Mouse (Mus musculus) ES-Bruce4 (cell line): Measurements from ENCODE around the gene Astn2.

Experiments
- EP300 ChIP-seq: IDR thresholded peaks from 2 replicates; pipeline ENCODE4 v1.6.1; 2011; ENCODE audit warnings: low read depth, low read length; ENCODE audit not compliant: insufficient read depth
- POLR2A ChIP-seq: IDR thresholded peaks from one replicate; pipeline ENCODE4 v1.8.1; 2011; ENCODE audit warnings: low read length; ENCODE audit not compliant: insufficient read depth

DNA sequence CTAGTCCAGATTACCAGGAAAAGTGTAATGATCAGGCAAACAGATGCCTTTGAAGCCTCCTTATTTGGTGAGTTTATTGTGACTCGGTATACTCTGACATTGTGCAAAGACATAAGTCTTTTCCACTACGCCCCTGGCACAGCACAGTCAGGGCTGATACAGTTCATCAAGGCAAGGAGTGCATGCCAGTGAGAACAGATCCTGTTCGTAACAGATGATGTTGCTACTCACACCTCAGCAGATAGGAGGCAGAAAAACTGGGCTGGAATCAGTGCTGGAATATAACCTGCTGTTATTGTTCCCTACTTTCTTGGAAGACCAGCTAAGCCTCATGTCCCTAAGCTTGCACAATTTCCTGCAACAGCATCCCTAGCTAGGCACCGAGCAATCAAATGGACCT, 565.6 kb downstream of the Astn2 start:
- no peak for TF ChIP-seq POLR2A
- no peak for TF ChIP-seq EP300
